Mouse (Mus musculus) midbrain, embryonic 12.5 days (tissue): ENCODE results near the gene Gba2. TPM values are rescaled to one million over a fixed set of nuclear protein-coding genes. Genes with fewer than 3 reads are reported as not detected.

ENCODE experiments used
- ATAC-seq: fragments of 200-750 bp; cut with Nextera tagmentation; 2 replicates; pipeline ENCODE4 v1.8.0; 2017; ENCODE audit warnings: low read depth, moderate TSS enrichment, moderate library complexity; ENCODE audit not compliant: low FRiP score
- H3K27ac ChIP-seq: fragments of 300-500 bp; sonication (generic); replicated peaks from 2 replicates; pipeline ENCODE4 v1.5.1; 2016; ENCODE audit warnings: mild to moderate bottlenecking
- H3K27me3 ChIP-seq: fragments of 300-500 bp; sonication (generic); 2 replicates; pipeline ENCODE4 v1.6.1; 2016; ENCODE audit warnings: mild to moderate bottlenecking
- H3K36me3 ChIP-seq: fragments of 300-500 bp; sonication (generic); 2 replicates; pipeline ENCODE4 v1.6.1; 2016
- H3K4me1 ChIP-seq: fragments of 300-500 bp; sonication (generic); 2 replicates; pipeline ENCODE4 v1.6.1; 2016
- H3K4me2 ChIP-seq: fragments of 300-500 bp; sonication (generic); replicated peaks from 2 replicates; pipeline ENCODE4 v1.6.1; 2016; ENCODE audit warnings: mild to moderate bottlenecking, moderate library complexity
- H3K4me3 ChIP-seq: fragments of 300-500 bp; sonication (generic); 2 replicates; pipeline ENCODE4 v1.5.1; 2016; ENCODE audit warnings: mild to moderate bottlenecking
- H3K9ac ChIP-seq: fragments of 300-500 bp; sonication (generic); replicated peaks from 2 replicates; pipeline ENCODE4 v1.6.1; 2016; ENCODE audit warnings: mild to moderate bottlenecking, moderate library complexity
- H3K9me3 ChIP-seq: fragments of 300-500 bp; sonication (generic); 2 replicates; pipeline ENCODE4 v1.6.1; 2016; ENCODE audit warnings: mild to moderate bottlenecking
- WGBS: fragments of 180-500 bp; shearing (Covaris S2); methylation state at CpG from one replicate; pipeline ENCODE4 v1.1.7; 2016; 5-methylcytosine and 5-hydroxymethylcytosine counted together
- polyA plus RNA-seq: library from polyadenylated mRNA; unstranded; fragments of >200 nt; fragmentation: Nextera tagmentation; extraction: Ambion mirVana; gene quantifications from 2 replicates; pipeline ENCODE4 v1.2.1, GENCODE M21; 2016

Gene Gba2
- polyA plus RNA-seq, 1 experiment from 2014 or later: 49.2 TPM

DNA sequence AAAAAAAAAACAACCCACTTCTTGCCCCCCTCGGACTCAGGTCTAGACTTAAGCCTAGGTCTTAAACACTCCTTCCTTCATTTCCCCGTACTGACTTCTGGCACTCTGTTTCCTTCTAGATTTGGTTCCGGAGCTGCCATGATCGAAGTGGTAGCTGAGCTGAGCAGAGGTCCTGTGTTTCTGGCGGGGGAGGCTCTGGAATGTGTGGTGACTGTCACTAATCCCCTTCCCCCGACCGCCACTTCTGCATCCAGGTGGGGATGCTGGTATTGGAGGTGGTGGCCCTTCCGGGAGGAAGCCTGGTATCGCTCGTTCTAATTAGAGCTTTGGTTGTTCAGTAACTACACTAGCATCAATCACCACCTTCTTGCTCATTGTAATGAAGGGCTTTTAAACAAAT, 583 bp upstream of the Gba2 start:
- Histone ChIP-seq H3K4me2 (peak overlapping the region; percentile 96), H3K4me3 (peak overlapping the region; percentile 82), H3K27ac (peak overlapping the region; percentile 63; the same call in 1 of the 2 replicates), H3K9ac (peak overlapping the region; percentile 92), H3K36me3 (peaks cover 41% of the 10 kb centered on the region), H3K4me1 (peaks cover 45% of the 10 kb centered on the region), H3K27me3 (no peaks in the 10 kb centered on the region), H3K9me3 (no peaks in the 10 kb centered on the region)
- WGBS: 11% methylated on average over 10 of the region's 10 CpGs
- no peak for ATAC-seq

DNA sequence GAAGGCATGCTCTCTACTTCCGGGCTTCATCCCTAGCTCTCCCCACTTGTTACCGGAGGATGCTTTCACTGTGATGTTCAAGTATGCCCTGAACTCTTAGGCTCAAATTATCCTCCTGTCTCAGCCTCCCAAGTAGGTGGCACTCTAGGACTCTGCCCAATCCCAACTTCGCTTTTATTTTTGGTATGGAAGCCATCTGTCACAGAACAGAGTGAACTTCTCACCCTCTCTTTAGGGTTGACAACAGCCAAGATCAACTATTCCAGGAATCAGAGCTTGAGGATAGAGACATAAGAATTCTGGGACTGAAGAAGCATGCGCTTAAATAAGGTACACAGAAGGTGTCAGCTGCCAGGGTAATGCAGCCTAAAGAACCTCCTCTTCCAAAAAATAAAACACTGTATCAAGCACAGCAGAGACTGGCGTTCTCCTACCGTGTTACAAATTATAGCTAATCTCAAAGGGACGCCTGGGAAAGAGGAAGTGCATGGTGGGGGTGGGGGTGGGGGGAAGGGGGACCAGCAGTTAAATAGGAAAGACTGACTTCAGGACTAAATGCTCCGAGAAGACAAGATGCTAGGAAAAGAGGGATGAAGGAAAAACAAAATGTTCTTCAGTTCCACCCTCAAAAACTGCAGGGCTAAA, 1.3 kb downstream of the Gba2 start:
- no peaks in the 10 kb centered on the region for H3K9me3 ChIP-seq
- peak overlapping the region; percentile 82 for H3K4me3 ChIP-seq
- peaks cover 45% of the 10 kb centered on the region for H3K4me1 ChIP-seq
- H3K4me2 ChIP-seq: peak overlapping the region; percentile 96
- WGBS: 58% methylated on average over 8 of the region's 8 CpGs
- H3K9ac ChIP-seq: peak overlapping the region; percentile 92
- H3K27ac ChIP-seq: no peak overlapping the region
- H3K36me3 ChIP-seq: peaks cover 35% of the 10 kb centered on the region
- H3K27me3 ChIP-seq: no peaks in the 10 kb centered on the region
- no peak for ATAC-seq

DNA sequence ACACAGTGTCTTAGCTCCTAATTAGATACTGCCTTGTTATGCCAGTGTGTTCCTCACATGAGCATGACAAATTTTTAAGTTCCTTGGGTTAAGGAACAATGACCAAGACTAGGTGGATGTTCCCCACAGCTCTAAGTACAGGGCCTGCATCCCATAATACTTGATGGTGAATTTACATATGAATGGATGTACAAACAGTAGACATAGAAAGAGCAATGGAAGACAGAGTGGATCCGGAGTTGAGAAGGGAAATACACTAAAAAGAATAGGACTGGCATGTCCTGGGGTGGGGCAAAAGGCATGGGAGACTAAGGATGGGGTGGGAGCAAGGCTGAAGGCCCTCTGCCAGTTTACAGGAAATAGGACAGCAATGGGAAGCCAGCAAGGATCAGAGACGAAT, 3.3 kb downstream of the Gba2 start:
- no peaks in the 10 kb centered on the region for H3K9me3 ChIP-seq
- H3K36me3 ChIP-seq: peaks cover 34% of the 10 kb centered on the region
- WGBS: 65% methylated on average over 2 of the region's 2 CpGs
- H3K9ac ChIP-seq: no peak overlapping the region
- H3K4me1 ChIP-seq: peaks cover 45% of the 10 kb centered on the region
- peak overlapping the region; percentile 96 for H3K4me2 ChIP-seq
- peak overlapping the region; percentile 8; the same call in 1 of the 2 replicates for H3K4me3 ChIP-seq
- no peaks in the 10 kb centered on the region for H3K27me3 ChIP-seq
- ATAC-seq: no peak
- H3K27ac ChIP-seq: no peak overlapping the region

DNA sequence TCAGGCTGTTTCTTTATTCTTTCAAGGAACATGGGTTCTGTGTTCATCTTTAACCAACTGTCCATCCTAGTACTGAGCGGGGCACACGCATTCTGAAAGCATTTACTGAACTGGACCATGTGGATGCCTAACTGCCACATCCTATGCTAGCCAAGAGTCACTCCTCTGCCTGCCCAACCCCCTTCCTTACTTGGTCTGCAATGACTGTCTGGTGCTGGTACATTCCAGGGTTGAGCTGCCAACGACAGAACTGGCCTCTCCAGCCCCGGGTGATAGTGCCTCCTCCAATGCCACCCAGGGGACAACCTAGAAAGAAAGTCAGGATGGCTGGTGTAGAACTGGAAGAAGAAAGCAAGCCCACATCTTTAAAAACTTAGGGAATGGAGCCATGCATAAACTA, 5.1 kb downstream of the Gba2 start:
- no peak for ATAC-seq
- Histone ChIP-seq H3K9me3 (no peaks in the 10 kb centered on the region), H3K4me3 (no peak overlapping the region), H3K4me2 (no peak overlapping the region), H3K36me3 (peaks cover 50% of the 10 kb centered on the region), H3K4me1 (peaks cover 35% of the 10 kb centered on the region), H3K27me3 (no peaks in the 10 kb centered on the region), H3K27ac (no peak overlapping the region), H3K9ac (no peak overlapping the region)
- 94% methylated on average over 4 of the region's 4 CpGs for WGBS

DNA sequence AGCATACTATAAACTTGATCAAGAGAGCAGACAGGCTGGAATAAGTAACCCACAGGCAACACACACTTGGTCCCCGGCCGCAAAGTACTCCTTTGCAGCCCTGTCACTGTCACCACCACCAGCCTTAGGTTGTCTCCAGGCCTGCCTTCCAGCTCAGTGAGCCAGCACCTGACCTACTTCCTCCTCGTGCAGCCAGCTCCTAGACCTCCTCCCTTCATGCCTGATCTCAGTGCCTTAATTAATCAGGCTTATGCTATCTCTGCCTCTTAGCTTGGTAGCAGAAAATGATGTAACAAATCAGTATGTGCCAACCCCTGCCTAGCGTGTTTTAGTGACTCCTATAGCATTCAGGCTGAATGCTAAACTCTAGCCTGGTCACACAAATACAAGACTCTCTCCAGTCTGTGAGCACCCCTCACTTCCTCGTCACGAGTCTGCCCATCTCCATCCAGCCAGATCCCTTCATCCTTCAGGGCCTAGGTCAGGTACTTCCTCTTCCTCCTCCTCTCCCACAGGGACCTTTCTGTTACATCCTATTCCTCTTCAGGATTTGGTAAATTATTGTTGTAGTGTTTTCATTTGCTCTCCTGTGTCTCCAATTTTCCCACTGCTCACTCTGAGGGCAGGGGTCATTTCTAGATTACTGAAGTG, 7.2 kb downstream of the Gba2 start:
- no peak for ATAC-seq
- Histone ChIP-seq H3K4me2 (no peak overlapping the region), H3K27ac (no peak overlapping the region), H3K27me3 (no peaks in the 10 kb centered on the region), H3K36me3 (peaks cover 71% of the 10 kb centered on the region), H3K4me1 (peaks cover 18% of the 10 kb centered on the region), H3K9me3 (no peaks in the 10 kb centered on the region), H3K9ac (no peak overlapping the region), H3K4me3 (no peak overlapping the region)
- WGBS: 90% methylated on average over 6 of the region's 6 CpGs

DNA sequence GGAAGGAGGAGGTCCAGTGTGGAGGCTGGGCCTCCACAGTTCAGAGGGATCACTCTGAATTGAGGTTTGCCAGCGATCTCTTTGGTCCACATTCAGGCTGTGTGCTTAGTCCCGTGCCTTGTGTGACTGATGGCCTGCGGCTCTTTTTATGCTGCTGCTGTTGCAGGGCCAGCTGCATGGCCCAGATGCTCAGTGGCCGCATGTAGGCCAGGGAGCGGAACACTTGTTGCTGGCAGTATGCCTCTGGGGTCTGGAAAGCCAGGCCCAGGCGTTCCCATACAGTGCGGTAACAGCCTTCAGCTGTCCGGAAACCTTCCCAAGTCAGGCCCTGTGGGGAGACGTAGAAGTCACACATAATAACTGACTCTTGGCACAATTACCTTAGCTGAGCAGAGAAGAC, 11.5 kb downstream of the Gba2 start:
- Histone ChIP-seq H3K27ac (no peak overlapping the region), H3K4me2 (no peak overlapping the region), H3K9me3 (no peaks in the 10 kb centered on the region), H3K36me3 (peaks cover 76% of the 10 kb centered on the region), H3K4me3 (no peak overlapping the region), H3K4me1 (peaks cover 14% of the 10 kb centered on the region), H3K9ac (no peak overlapping the region), H3K27me3 (no peaks in the 10 kb centered on the region)
- ATAC-seq: no peak
- 95% methylated on average over 9 of the region's 9 CpGs for WGBS

DNA sequence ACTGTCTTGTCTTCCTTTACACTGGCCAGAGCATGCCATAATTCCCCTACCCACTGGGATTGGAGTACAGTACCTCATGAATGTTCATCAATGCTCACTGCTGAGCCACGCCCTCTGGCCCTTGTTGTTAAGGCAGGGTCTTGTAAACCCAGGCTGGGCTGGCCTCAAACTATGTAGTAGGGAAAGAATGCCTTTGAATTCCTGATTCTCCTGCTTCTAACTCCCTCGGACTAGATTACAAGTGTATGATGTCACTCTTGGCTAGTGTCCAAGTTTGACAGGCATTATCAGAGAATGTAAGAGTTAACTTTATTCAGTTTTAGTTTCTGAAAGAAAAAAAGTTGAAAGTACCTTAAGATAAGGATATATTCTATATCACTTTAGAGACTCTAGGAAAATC, 14.4 kb downstream of the Gba2 start:
- no peak overlapping the region for H3K9ac ChIP-seq
- peaks cover 47% of the 10 kb centered on the region for H3K36me3 ChIP-seq
- WGBS: 67% methylated on average over 2 of the region's 2 CpGs
- no peak overlapping the region for H3K4me3 ChIP-seq
- H3K9me3 ChIP-seq: no peaks in the 10 kb centered on the region
- no peak for ATAC-seq
- H3K4me2 ChIP-seq: no peak overlapping the region
- H3K4me1 ChIP-seq: peaks cover 37% of the 10 kb centered on the region
- no peaks in the 10 kb centered on the region for H3K27me3 ChIP-seq
- no peak overlapping the region for H3K27ac ChIP-seq

DNA sequence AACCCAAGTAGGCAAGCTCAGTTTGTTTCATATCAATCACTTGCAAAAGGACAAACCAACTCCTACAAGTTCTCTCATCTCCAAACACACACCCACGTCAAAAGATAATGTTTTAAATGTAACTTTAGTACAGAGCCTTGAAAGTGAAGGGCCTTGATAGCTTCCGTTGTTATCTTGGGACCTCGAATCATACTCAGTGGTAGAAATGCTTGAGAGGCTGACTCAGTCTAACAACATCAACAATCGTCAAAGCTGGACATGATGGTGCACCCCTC, 15.1 kb downstream of the Gba2 start:
- Histone ChIP-seq H3K9ac (peak overlapping the region; percentile 93; the same call in 1 of the 2 replicates), H3K9me3 (no peaks in the 10 kb centered on the region), H3K4me1 (peaks cover 43% of the 10 kb centered on the region), H3K36me3 (peaks cover 40% of the 10 kb centered on the region), H3K27ac (no peak overlapping the region), H3K27me3 (no peaks in the 10 kb centered on the region), H3K4me3 (peak overlapping the region; percentile 92), H3K4me2 (peak overlapping the region; percentile 87)
- ATAC-seq: no peak
- 83% methylated on average over 4 of the region's 4 CpGs for WGBS

DNA sequence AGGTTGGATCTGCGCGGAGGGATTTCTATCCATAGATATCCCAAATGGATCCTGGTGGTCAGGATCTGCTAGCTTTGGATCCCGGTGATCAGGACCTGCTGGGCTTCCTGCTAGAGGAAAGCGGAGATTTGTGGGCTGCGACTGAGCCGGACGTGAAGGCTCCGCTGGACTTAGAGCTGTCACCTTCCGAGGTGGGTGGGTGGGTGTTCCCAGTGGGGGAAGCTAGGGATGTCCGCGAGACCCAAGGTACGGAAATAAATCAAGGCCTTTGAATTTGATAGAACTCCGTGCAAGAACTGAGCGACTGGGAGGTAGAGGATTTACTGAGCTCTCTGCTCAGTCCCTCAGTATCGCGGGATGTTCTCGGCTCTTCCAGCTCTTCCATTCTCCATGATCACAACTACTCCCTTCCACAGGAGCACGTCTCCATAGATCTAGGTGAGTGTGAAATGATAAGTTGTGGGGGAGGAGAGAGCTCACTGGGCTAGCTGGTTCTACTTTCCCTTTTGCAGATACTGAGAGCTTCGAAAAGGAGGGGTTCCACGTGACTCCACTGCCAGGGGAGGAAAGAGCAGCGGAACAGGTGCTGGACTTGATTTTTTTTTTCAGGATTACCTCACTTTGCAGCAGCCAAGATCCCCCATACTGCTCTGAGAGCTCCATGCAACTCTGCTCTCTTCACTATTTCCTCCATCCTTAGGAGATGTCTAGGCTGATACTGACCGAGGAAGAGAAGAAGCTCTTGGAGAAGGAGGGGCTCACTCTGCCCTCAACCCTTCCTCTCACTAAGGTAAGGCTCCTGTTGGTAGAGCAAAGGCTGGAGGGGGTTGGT, 15.7 kb downstream of the Gba2 start:
- H3K27me3 ChIP-seq: no peaks in the 10 kb centered on the region
- 8% methylated on average over 22 of the region's 22 CpGs for WGBS
- H3K4me2 ChIP-seq: peak overlapping the region; percentile 87
- peak; percentile 20 for ATAC-seq
- peaks cover 48% of the 10 kb centered on the region for H3K4me1 ChIP-seq
- peak overlapping the region; percentile 92 for H3K4me3 ChIP-seq
- peak overlapping the region; percentile 98 for H3K27ac ChIP-seq
- no peaks in the 10 kb centered on the region for H3K9me3 ChIP-seq
- H3K9ac ChIP-seq: peak overlapping the region; percentile 93
- H3K36me3 ChIP-seq: peaks cover 35% of the 10 kb centered on the region

DNA sequence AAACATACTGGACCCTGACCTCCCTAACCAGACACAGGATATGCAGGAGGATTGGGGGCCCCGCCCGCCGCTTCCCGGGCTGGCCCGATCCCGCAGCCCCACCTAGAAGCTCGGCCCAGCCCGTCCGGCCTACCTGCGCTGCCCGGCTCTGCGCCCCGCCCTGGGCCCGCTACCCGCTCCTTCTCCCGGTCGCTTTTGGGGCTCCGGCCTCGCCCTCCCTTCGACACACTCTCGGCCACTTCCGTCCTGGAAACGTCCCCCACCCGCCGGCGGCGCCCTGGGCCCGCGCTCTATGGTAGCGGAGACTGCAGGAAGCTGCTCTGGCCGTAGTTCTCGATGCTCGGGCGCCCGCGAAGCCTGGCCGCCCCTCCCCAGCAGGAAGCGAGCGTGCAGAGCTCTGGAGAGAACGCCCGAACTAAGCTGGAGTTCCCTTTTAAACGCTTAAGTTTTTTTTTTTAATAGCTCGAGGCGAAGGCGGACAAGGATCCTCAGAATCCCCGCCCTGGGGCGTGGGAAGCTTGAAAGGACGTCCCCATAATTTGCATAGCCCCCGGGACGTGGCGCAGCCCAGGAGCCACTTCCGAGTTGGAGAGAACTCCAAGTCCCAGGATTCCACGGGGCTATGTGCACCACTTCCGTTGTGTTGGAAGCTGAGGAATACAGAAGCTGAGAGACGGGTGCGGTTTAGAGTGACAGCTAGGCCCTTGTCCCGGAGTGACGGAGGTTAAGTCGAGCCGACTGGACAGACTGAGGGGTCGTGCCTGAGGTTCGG, 16.5 kb downstream of the Gba2 start, which contains the start of the genes Creb3 and Tln1:
Gene Creb3, plus strand, starts transcription at position 336 of the 772 bp plus-strand sequence.
Gene Tln1, minus strand, starts transcription at position 695 of the 772 bp plus-strand sequence.
- under 1% methylated on average over 62 of the region's 62 CpGs for WGBS
- H3K36me3 ChIP-seq: peaks cover 27% of the 10 kb centered on the region
- H3K27me3 ChIP-seq: no peaks in the 10 kb centered on the region
- peak within 1 kb of the TSS; percentile 92 for H3K4me3 ChIP-seq
- peak within 1 kb of the TSS; percentile 98 for H3K27ac ChIP-seq
- peak within 1 kb of the TSS; percentile 93 for H3K9ac ChIP-seq
- peaks cover 49% of the 10 kb centered on the region for H3K4me1 ChIP-seq
- peak within 1 kb of the TSS; percentile 87 for H3K4me2 ChIP-seq
- peak; percentile 96 for ATAC-seq
- no peaks in the 10 kb centered on the region for H3K9me3 ChIP-seq

DNA sequence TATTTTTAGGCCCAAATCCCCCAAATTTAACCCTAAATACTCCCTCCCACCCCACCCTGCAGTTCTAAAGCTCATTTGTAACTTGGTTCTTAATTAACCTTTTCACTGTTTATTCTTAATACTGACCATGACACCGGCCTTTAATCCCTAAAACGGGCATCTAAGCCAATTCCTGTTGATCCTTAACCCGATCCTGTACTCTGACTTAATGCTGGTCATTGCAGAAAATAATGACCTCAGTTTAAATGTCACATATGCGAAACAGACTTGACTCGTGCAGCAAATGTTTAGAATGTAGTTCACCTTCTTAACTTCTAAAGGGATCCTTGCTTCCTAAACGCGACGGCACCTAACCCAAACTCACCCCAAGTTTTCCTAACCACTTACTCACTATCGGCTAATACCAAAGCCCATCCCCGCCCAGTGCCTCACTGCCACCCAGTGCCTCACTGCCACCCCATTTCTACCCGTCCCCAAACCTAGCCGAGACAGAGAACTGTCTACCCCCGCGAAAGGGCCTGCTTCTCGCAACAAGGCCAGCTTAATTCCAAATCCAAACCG, 17.2 kb downstream of the Gba2 start:
- Histone ChIP-seq H3K36me3 (peaks cover 23% of the 10 kb centered on the region), H3K9me3 (no peaks in the 10 kb centered on the region), H3K4me1 (peaks cover 49% of the 10 kb centered on the region), H3K9ac (peak overlapping the region; percentile 93), H3K27me3 (no peaks in the 10 kb centered on the region), H3K4me2 (peak overlapping the region; percentile 87), H3K27ac (peak overlapping the region; percentile 98), H3K4me3 (peak overlapping the region; percentile 92)
- 2% methylated on average over 16 of the region's 16 CpGs for WGBS
- ATAC-seq: no peak; the same call in 1 of the 2 replicates
